Mouse (Mus musculus): ENCODE data around the gene Sertad3.

The Sertad3 gene

GRCm38 (mm10) chr7:27501620-27502019 is 28.1 kb downstream of the Sertad3 start:
- no peak for TF ChIP-seq GATA4 (IDR thresholded peaks at IDR 0.05; ENCODE audit: insufficient replicate concordance, low read length)

GRCm38 (mm10) chr7:27506765-27507370 is 33.3 kb downstream of the Sertad3 start:
- TF ChIP-seq GATA4 (IDR thresholded peaks at IDR 0.05; ENCODE audit: insufficient replicate concordance, low read length): no peak

GRCm38 (mm10) chr7:27507711-27508647 is 34.4 kb downstream of the Sertad3 start:
- TF ChIP-seq GATA4 (IDR thresholded peaks at IDR 0.05; ENCODE audit: insufficient replicate concordance, low read length): no peak; the same call in 1 of the 2 replicates

- no peak for TF ChIP-seq GATA4 (IDR thresholded peaks at IDR 0.05; ENCODE audit: insufficient replicate concordance, low read length)
These were observed 35.1 kb downstream of the Sertad3 start for GRCm38 (mm10) chr7:27508648-27509005.

GRCm38 (mm10) chr7:27510809-27511208 is 37.2 kb downstream of the Sertad3 start:
- TF ChIP-seq GATA4 (IDR thresholded peaks at IDR 0.05; ENCODE audit: insufficient replicate concordance, low read length): no peak

- TF ChIP-seq GATA4 (IDR thresholded peaks at IDR 0.05; ENCODE audit: insufficient replicate concordance, low read length): no peak
These were observed 41.4 kb downstream of the Sertad3 start for GRCm38 (mm10) chr7:27514961-27515360.

GRCm38 (mm10) chr7:27518314-27518713 is 44.7 kb downstream of the Sertad3 start:
- no peak for TF ChIP-seq GATA4 (IDR thresholded peaks at IDR 0.05; ENCODE audit: insufficient replicate concordance, low read length)

- no peak for TF ChIP-seq GATA4 (IDR thresholded peaks at IDR 0.05; ENCODE audit: insufficient replicate concordance, low read length)
These were observed 46.5 kb downstream of the Sertad3 start for GRCm38 (mm10) chr7:27520104-27520503.

- TF ChIP-seq GATA4 (IDR thresholded peaks at IDR 0.05; ENCODE audit: insufficient replicate concordance, low read length): no peak
These were observed 47.0 kb downstream of the Sertad3 start for GRCm38 (mm10) chr7:27520599-27520998.

- no peak for TF ChIP-seq GATA4 (IDR thresholded peaks at IDR 0.05; ENCODE audit: insufficient replicate concordance, low read length)
These were observed 49.4 kb downstream of the Sertad3 start, which contains the start of gene Hipk4 for GRCm38 (mm10) chr7:27522967-27523366. Hipk4 (plus strand) TSS chr7:27523267.

- TF ChIP-seq GATA4 (IDR thresholded peaks at IDR 0.05; ENCODE audit: insufficient replicate concordance, low read length): no peak
These were observed 50.2 kb downstream of the Sertad3 start for GRCm38 (mm10) chr7:27523805-27524204.

- no peak for TF ChIP-seq GATA4 (IDR thresholded peaks at IDR 0.05; ENCODE audit: insufficient replicate concordance, low read length)
These were observed 52.7 kb downstream of the Sertad3 start for GRCm38 (mm10) chr7:27526039-27526827.

All from liver, adult (tissue).